Mouse (Mus musculus) embryonic facial prominence, embryonic 14.5 days (tissue): ENCODE measurements at regions not wholly inside any gene's neighbourhood (a gene's known extent, or its start where the extent isn't known, plus 50 kb on each side); places are given as distances from the start of the nearest gene placed in this dataset.
A peak's percentile ranks its signal among the peaks of the same experiment; 100 is the strongest.

Experiments used
- ATAC-seq: fragments of 200-750 bp; cut with Nextera tagmentation; 2 replicates; pipeline ENCODE4 v1.8.0; 2017; ENCODE audit warnings: low read depth, moderate number of reproducible peaks, moderate TSS enrichment
- DNase-seq: peaks from one replicate; pipeline ENCODE4 v3.0.0-alpha.2; 2015; ENCODE audit warnings: low spot score
- H3K27ac ChIP-seq: fragments of 300-500 bp; sonication (generic); replicated peaks from 2 replicates; pipeline ENCODE4 v1.5.1; 2014; ENCODE audit warnings: low read depth, mild to moderate bottlenecking, low read length, moderate library complexity
- H3K27me3 ChIP-seq: fragments of 300-500 bp; sonication (generic); replicated peaks from 2 replicates; pipeline ENCODE4 v1.6.1; 2014; ENCODE audit warnings: low read length; ENCODE audit not compliant: control insufficient read depth, insufficient read depth
- H3K36me3 ChIP-seq: fragments of 300-500 bp; sonication (generic); 2 replicates; pipeline ENCODE4 v1.6.1; 2014; ENCODE audit warnings: low read length, mixed read lengths; ENCODE audit not compliant: control insufficient read depth, insufficient read depth
- H3K4me1 ChIP-seq: fragments of 300-500 bp; sonication (generic); 2 replicates; pipeline ENCODE4 v1.6.1; 2014; ENCODE audit warnings: antibody characterized with exemption, low read length; ENCODE audit not compliant: control insufficient read depth, insufficient read depth
- H3K4me2 ChIP-seq: fragments of 300-500 bp; sonication (generic); 2 replicates; pipeline ENCODE4 v1.6.1; 2014; ENCODE audit warnings: low read depth, mild to moderate bottlenecking, low read length, moderate library complexity, mixed read lengths
- H3K4me3 ChIP-seq: fragments of 300-500 bp; sonication (generic); 2 replicates; pipeline ENCODE4 v1.5.1; 2014; ENCODE audit warnings: low read depth, mild to moderate bottlenecking, low read length
- H3K9ac ChIP-seq: fragments of 300-500 bp; sonication (generic); 2 replicates; pipeline ENCODE4 v1.6.1; 2014; ENCODE audit warnings: low read depth, mild to moderate bottlenecking, low read length, moderate library complexity, mixed read lengths
- H3K9me3 ChIP-seq: fragments of 300-500 bp; sonication (generic); 2 replicates; pipeline ENCODE4 v1.6.1; 2016; ENCODE audit warnings: low read length; ENCODE audit not compliant: control insufficient read depth
- WGBS: fragments of 180-500 bp; shearing (Covaris S2); extraction: QIAGEN DNeasy Blood & Tissue Kit; methylation state at CpG from one replicate; pipeline ENCODE4 v1.1.7; 2014; 5-methylcytosine and 5-hydroxymethylcytosine counted together

GRCm38 (mm10) chr14:99416169-99416568, 117.7 kb downstream of the Klf5 start:
- no peaks in the 10 kb centered on the region for H3K36me3 ChIP-seq
- no peak overlapping the region for H3K4me2 ChIP-seq
- H3K9me3 ChIP-seq = no peaks in the 10 kb centered on the region
- no peaks in the 10 kb centered on the region for H3K4me1 ChIP-seq
- no peak for DNase-seq
- no peak for ATAC-seq
- no peak overlapping the region for H3K4me3 ChIP-seq
- 75% methylated on average over 3 of the region's 3 CpGs for WGBS
- no peaks in the 10 kb centered on the region for H3K27me3 ChIP-seq
- no peak overlapping the region for H3K27ac ChIP-seq
- no peak overlapping the region for H3K9ac ChIP-seq

DNA sequence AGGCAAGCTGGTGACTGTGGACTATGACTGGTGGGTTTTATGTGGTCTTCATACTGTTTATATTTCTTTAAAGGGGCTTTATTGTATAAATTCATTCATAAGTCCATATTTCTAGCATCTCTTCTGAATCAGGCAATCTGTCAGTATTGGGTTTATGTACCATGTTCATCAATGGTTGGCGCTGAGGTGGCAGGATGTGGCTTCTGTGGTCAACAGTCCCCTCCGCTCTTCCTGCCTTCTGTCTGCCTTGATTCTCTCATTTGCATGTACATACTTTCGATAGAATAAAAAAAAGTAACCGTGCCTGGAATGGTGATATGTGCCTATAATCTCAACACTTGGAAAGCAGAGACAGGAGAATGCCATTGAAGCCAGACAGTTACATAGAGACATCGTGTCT, 120.5 kb downstream of the Klf5 start:
- WGBS = 93% methylated on average over 5 of the region's 5 CpGs
- Histone ChIP-seq H3K4me1 (no peaks in the 10 kb centered on the region), H3K4me3 (no peak overlapping the region), H3K27ac (no peak overlapping the region), H3K9me3 (no peaks in the 10 kb centered on the region), H3K9ac (no peak overlapping the region), H3K36me3 (no peaks in the 10 kb centered on the region), H3K27me3 (no peaks in the 10 kb centered on the region), H3K4me2 (no peak overlapping the region)
- ATAC-seq (no peak), DNase-seq (no peak)

DNA sequence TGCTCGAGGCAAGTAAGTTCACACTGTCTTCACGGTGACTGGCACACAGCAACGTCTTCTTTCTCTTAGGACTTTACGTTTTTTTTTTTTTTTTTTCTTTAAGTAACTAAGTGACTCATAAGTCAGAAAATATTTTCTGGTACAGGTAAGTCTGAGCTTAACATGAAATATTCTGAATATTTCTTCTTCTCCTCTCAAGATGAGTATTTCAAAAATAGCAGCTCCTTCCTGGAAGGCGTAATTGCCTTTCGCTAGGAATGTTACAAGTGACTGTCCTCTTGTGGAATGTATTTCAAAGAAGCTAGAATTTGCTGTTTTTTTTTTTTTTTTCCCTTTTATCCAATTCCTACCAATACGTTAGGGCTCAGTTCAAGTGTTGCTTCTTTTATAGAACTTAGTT, 124.8 kb downstream of the Klf5 start:
- ATAC-seq (no peak), DNase-seq (no peak)
- no peaks in the 10 kb centered on the region for H3K36me3 ChIP-seq
- no peak overlapping the region for H3K4me3 ChIP-seq
- 65% methylated on average over 7 of the region's 7 CpGs for WGBS
- no peak overlapping the region for H3K27ac ChIP-seq
- no peak overlapping the region for H3K4me2 ChIP-seq
- H3K4me1 ChIP-seq = no peaks in the 10 kb centered on the region
- H3K9me3 ChIP-seq = no peaks in the 10 kb centered on the region
- no peak overlapping the region for H3K9ac ChIP-seq
- H3K27me3 ChIP-seq = no peaks in the 10 kb centered on the region

- ATAC-seq = no peak
- WGBS = 95% methylated on average over 3 of the region's 3 CpGs
- H3K9me3 ChIP-seq = no peaks in the 10 kb centered on the region
- no peak overlapping the region for H3K4me3 ChIP-seq
- no peaks in the 10 kb centered on the region for H3K36me3 ChIP-seq
- H3K9ac ChIP-seq = no peak overlapping the region
- H3K27ac ChIP-seq = no peak overlapping the region
- H3K27me3 ChIP-seq = no peaks in the 10 kb centered on the region
- no peak overlapping the region for H3K4me2 ChIP-seq
- H3K4me1 ChIP-seq = no peaks in the 10 kb centered on the region
- DNase-seq = no peak
Measured at GRCm38 (mm10) chr14:99427049-99427448, 128.6 kb downstream of the Klf5 start.

DNA sequence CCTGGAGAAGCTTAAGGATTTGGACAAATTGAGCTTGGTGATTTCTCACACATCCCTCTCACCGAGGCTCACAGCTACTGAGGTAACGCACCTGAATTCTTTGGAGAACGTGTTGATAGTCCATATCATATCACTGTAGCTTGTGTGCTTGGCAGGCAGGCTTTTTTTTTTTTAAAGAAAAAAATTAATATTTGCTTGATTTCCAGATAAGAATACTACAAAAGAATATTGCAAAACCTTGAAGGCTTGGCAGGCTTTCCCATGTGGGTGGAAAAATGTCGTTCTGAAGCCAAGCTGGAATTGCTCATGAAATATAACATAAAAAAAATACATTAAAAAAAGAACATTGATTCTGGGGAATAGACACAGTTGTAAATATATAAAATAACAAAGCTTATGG, 131.8 kb downstream of the Klf5 start:
- H3K4me1 ChIP-seq = no peaks in the 10 kb centered on the region
- DNase-seq = peak; percentile 38
- H3K27me3 ChIP-seq = no peaks in the 10 kb centered on the region
- H3K36me3 ChIP-seq = no peaks in the 10 kb centered on the region
- 79% methylated on average over 4 of the region's 4 CpGs for WGBS
- no peak for ATAC-seq
- H3K27ac ChIP-seq = no peak overlapping the region
- no peak overlapping the region for H3K4me2 ChIP-seq
- H3K9me3 ChIP-seq = no peaks in the 10 kb centered on the region
- H3K4me3 ChIP-seq = no peak overlapping the region
- H3K9ac ChIP-seq = no peak overlapping the region

DNA sequence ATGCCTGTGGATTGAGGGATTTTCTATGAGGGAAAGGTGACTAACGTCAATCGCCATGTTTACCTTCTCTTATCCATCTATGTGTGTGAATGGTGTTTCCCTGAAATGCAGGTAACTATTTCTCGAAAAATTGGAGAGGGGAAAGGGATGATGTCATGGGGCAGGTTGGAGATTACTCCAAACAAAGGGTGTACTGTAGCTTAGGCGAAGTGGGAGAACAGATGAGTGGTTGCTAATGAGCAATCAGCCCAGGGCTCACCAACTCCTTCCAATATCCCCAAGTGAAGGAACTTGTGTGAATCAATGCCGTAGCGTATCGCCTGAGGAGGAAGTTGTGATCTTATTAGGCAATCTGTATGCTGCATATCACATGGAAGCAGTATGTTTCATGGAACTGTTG, 133.2 kb downstream of the Klf5 start:
- no peak for DNase-seq
- Histone ChIP-seq H3K27ac (no peak overlapping the region), H3K4me1 (no peaks in the 10 kb centered on the region), H3K9ac (no peak overlapping the region), H3K4me3 (no peak overlapping the region), H3K36me3 (no peaks in the 10 kb centered on the region), H3K27me3 (no peaks in the 10 kb centered on the region), H3K9me3 (no peaks in the 10 kb centered on the region), H3K4me2 (no peak overlapping the region)
- 89% methylated on average over 7 of the region's 7 CpGs for WGBS
- no peak for ATAC-seq

GRCm38 (mm10) chr14:99434645-99435044, 136.2 kb downstream of the Klf5 start:
- no peaks in the 10 kb centered on the region for H3K36me3 ChIP-seq
- H3K4me1 ChIP-seq = no peaks in the 10 kb centered on the region
- DNase-seq (no peak), ATAC-seq (no peak)
- H3K27me3 ChIP-seq = no peaks in the 10 kb centered on the region
- no peaks in the 10 kb centered on the region for H3K9me3 ChIP-seq
- H3K4me3 ChIP-seq = no peak overlapping the region
- 84% methylated on average over 1 of the region's 1 CpGs for WGBS
- no peak overlapping the region for H3K4me2 ChIP-seq
- H3K27ac ChIP-seq = no peak overlapping the region
- H3K9ac ChIP-seq = no peak overlapping the region

DNA sequence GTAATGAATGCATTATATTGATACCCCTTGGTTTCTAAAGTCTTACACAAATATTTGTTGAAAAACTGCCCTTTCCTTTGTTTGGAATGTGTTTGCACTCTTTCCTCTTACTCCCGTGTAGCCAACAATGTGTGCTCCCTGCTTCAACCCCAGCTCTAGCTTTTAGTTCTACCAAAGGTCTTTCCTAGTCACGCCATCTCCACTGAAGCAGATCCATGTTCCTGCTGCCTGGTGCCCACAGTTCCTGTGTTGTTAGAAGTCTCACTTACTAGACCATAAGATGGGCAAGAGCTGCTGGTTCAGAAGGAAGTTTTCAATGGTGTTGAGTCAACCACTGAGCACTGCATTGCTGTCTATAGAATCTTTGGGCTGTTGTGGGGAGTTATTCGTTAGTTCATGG, 137.0 kb downstream of the Klf5 start:
- no peaks in the 10 kb centered on the region for H3K36me3 ChIP-seq
- 78% methylated on average over 3 of the region's 3 CpGs for WGBS
- H3K27ac ChIP-seq = no peak overlapping the region
- ATAC-seq (no peak), DNase-seq (no peak)
- H3K4me2 ChIP-seq = no peak overlapping the region
- no peak overlapping the region for H3K9ac ChIP-seq
- H3K4me3 ChIP-seq = no peak overlapping the region
- H3K27me3 ChIP-seq = no peaks in the 10 kb centered on the region
- no peaks in the 10 kb centered on the region for H3K4me1 ChIP-seq
- H3K9me3 ChIP-seq = no peaks in the 10 kb centered on the region

DNA sequence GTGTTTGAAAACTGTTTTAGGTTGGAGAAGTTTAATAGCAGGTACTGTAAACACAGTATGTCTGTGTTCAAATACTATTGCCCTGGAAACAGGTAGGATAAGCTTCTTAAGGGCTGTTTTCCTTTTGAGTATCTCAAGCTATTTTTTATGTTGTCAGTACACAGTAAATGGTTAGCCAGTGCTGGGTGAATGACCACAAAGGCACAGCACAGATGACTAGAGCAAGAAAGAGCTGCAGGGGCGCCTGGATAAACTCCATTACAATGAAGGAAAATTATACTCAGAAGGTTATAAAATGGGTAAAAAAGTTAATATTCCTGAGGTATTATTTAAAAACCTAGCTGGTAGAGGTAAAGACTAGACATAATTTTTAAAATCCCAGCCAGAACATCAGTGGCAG, 137.6 kb downstream of the Klf5 start:
- Histone ChIP-seq H3K9ac (no peak overlapping the region), H3K36me3 (no peaks in the 10 kb centered on the region), H3K27ac (no peak overlapping the region), H3K4me2 (no peak overlapping the region), H3K4me3 (no peak overlapping the region), H3K9me3 (no peaks in the 10 kb centered on the region), H3K4me1 (no peaks in the 10 kb centered on the region), H3K27me3 (no peaks in the 10 kb centered on the region)
- DNase-seq = no peak
- ATAC-seq = no peak
- WGBS = 76% methylated on average over 1 of the region's 1 CpGs
